Mouse (Mus musculus): ENCODE data around the gene Upk3bl.
"Not testable (repeated sequence)": the region's sequence is repeated elsewhere in the genome, so short reads cannot be mapped to it uniquely, and the experiment has no call there.

The Upk3bl gene

GRCm38 (mm10) chr5:136084891-136085651 is 30.8 kb downstream of the Upk3bl start:
- no peak for DNase-seq (ENCODE audit: low spot score in 2 of 2)

- DNase-seq (ENCODE audit: low spot score in 2 of 2), result no peak
These were observed 32.0 kb downstream of the Upk3bl start for GRCm38 (mm10) chr5:136086290-136086689.

GRCm38 (mm10) chr5:136088821-136089575 is 34.7 kb downstream of the Upk3bl start:
- no peak for DNase-seq (ENCODE audit: low spot score in 2 of 2)

- DNase-seq (ENCODE audit: low spot score in 2 of 2), result no peak
These were observed 37.6 kb downstream of the Upk3bl start for GRCm38 (mm10) chr5:136091927-136092326.

GRCm38 (mm10) chr5:136094249-136095010 is 40.1 kb downstream of the Upk3bl start:
- DNase-seq (ENCODE audit: low spot score in 2 of 2), result no peak

GRCm38 (mm10) chr5:136095089-136095488 is 40.8 kb downstream of the Upk3bl start:
- DNase-seq (ENCODE audit: low spot score in 2 of 2), result no peak

GRCm38 (mm10) chr5:136098536-136098935 is 44.2 kb downstream of the Upk3bl start:
- DNase-seq (ENCODE audit: low spot score in 2 of 2), result no peak

- no peak for DNase-seq (ENCODE audit: low spot score in 2 of 2)
These were observed 48.0 kb downstream of the Upk3bl start for GRCm38 (mm10) chr5:136102099-136102820.

- DNase-seq (ENCODE audit: low spot score in 2 of 2), result no peak
These were observed 50.2 kb downstream of the Upk3bl start for GRCm38 (mm10) chr5:136104511-136104910.

GRCm38 (mm10) chr5:136108486-136108885 is 54.2 kb downstream of the Upk3bl start:
- no peak for DNase-seq (ENCODE audit: low spot score in 2 of 2)

GRCm38 (mm10) chr5:136109042-136109441 is 54.8 kb downstream of the Upk3bl start:
- no peak for DNase-seq (ENCODE audit: low spot score in 2 of 2)

- DNase-seq (ENCODE audit: low spot score in 2 of 2), result not testable (repeated sequence)
These were observed 59.3 kb downstream of the Upk3bl start for GRCm38 (mm10) chr5:136113546-136113945.
